Mouse (Mus musculus): ENCODE data around the gene Nbea. TPM values are rescaled to one million over a fixed set of nuclear protein-coding genes. Genes with fewer than 3 reads are reported as not detected.

The Nbea gene
- total RNA-seq, 2 experiments from 2014 or later: 30.8 to 31.9 TPM

GRCm38 (mm10) chr3:55590727-55591126, 592.8 kb downstream of the Nbea start:
- DNase-seq: no peak

DNA sequence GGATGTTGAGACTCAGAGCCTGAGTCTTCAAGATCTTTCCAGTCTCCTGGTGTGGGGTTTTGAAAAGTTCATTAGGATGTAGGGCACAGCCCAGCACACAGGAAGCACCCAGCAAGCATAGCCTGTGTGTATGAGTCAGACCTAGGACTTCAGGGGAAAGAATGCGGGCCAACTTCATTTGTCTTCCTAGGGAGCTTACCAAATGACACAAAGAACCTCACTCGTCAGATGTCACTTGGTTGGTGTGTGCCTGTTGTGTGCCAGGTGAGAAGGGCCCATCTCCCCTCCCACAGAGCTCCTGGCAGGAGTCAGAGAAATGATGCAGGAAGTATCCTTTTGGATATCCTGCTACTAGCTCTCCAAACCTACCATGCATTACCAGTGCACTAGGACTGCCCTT, 593.2 kb downstream of the Nbea start:
- no peak for DNase-seq

- DNase-seq: no peak
These were observed 594.0 kb downstream of the Nbea start for GRCm38 (mm10) chr3:55589402-55589944.

- DNase-seq: peak; percentile 37
These were observed 595.2 kb downstream of the Nbea start for GRCm38 (mm10) chr3:55587972-55588946.

DNA sequence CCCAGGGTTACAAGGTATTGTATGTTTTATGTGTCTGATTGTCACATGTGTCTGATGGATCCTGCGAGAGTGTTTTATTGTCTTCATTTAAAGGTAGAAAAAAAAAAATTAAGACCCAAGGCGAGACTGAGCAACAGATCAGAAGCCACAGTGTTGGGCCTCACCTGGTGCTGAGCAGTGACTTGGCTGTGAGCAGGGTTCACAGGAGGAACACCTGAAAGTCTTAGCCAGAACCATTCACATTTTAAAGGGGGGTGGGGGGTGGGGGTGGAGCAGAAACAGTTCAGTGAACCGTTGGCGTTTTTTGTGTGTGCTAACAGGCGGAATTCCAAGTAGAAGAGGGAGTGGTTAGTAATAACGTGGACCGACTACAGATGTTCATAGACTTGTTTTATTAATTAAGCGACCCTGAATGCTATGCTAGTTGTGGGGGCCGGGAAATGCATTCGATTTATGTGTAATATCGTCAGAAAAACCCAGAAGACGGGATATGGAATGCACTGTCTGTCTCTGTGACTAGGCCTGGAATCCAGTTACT, 596.0 kb downstream of the Nbea start:
- no peak for DNase-seq
